Mouse (Mus musculus) MEL (cell line): ENCODE results near the gene Cotl1.

Experiments used
- EP300 ChIP-seq, 2 experiments: IDR thresholded peaks; 2 replicates each; pipeline ENCODE4 v1.6.1; 2011; ENCODE audit warnings: improper control_type of control experiment in 2 of 2, low read length in 2 of 2, low read depth in 1 of 2, mild to moderate bottlenecking in 1 of 2
- GABPA ChIP-seq: IDR thresholded peaks from 2 replicates; pipeline ENCODE4 v1.6.1; 2012; ENCODE audit warnings: low read depth, mild to moderate bottlenecking, inconsistent platforms, low read length, improper control_type of control experiment, moderate library complexity
- GATA1 ChIP-seq: IDR thresholded peaks from 2 replicates; pipeline ENCODE4 v1.6.1; 2011; ENCODE audit warnings: low read depth, low read length, improper control_type of control experiment
- HCFC1 ChIP-seq: IDR thresholded peaks from 2 replicates; pipeline ENCODE4 v1.6.1; 2012; ENCODE audit warnings: low read depth, mild to moderate bottlenecking, inconsistent platforms, low read length, improper control_type of control experiment, moderate library complexity
- JUND ChIP-seq: IDR thresholded peaks from 2 replicates; pipeline ENCODE4 v1.6.1; 2011; ENCODE audit warnings: low read depth, mild to moderate bottlenecking, improper control_type of control experiment, low read length
- MAFK ChIP-seq: IDR thresholded peaks from 2 replicates; pipeline ENCODE4 v1.6.1; 2011; ENCODE audit warnings: low read depth, mild to moderate bottlenecking, low read length, improper control_type of control experiment, borderline replicate concordance
- MXI1 ChIP-seq: IDR thresholded peaks from 2 replicates; pipeline ENCODE4 v1.6.1; 2011; ENCODE audit warnings: mild to moderate bottlenecking, low read depth, low read length, improper control_type of control experiment
- POLR2A ChIP-seq, 2 experiments: IDR thresholded peaks; 2 replicates each; pipeline ENCODE4 v1.6.1; 2011 to 2012; ENCODE audit warnings: low read length in 2 of 2, mild to moderate bottlenecking in 2 of 2, control low read depth in 1 of 2, improper control_type of control experiment in 1 of 2, low read depth in 1 of 2, moderate library complexity in 1 of 2; ENCODE audit not compliant: control insufficient read depth in 1 of 2, insufficient read depth in 1 of 2, poor library complexity in 1 of 2
- SIN3A ChIP-seq: IDR thresholded peaks from 2 replicates; pipeline ENCODE4 v1.6.1; 2012; ENCODE audit warnings: low read length, improper control_type of control experiment, inconsistent platforms
- TAL1 ChIP-seq: IDR thresholded peaks from 2 replicates; pipeline ENCODE4 v1.6.1; 2012; ENCODE audit warnings: mild to moderate bottlenecking, inconsistent platforms, low read length, moderate library complexity, mixed read lengths
- ZC3H11A ChIP-seq: IDR thresholded peaks from 2 replicates; pipeline ENCODE4 v1.6.1; 2012; ENCODE audit warnings: low read depth, mild to moderate bottlenecking, inconsistent platforms, low read length, improper control_type of control experiment

GRCm38 (mm10) chr8:119887130-119887529 is 46.8 kb upstream of the Cotl1 start:
- TF ChIP-seq TAL1 (no peak), MAFK (no peak), JUND (no peak), ZC3H11A (peak; percentile 77), HCFC1 (no peak), GABPA (no peak), MXI1 (no peak), GATA1 (no peak), POLR2A (IDR thresholded peaks at IDR 0.05; ENCODE audit: control insufficient read depth in 1 of 2, insufficient read depth in 1 of 2, low read depth in 1 of 2, low read length in 2 of 2, poor library complexity in 1 of 2) (no peak), EP300 (IDR thresholded peaks at IDR 0.05; ENCODE audit: low read depth in 1 of 2, low read length in 2 of 2) (no peak), SIN3A (no peak)
